Mouse (Mus musculus) stomach, embryonic 14.5 days (tissue): ENCODE data around the gene Rpusd3. TPM values are rescaled to one million over a fixed set of nuclear protein-coding genes. Genes with fewer than 3 reads are reported as not detected.
A peak's percentile ranks its signal among the peaks of the same experiment; 100 is the strongest.

Experiments used
- ATAC-seq: fragments of 200-750 bp; cut with Nextera tagmentation; 2 replicates; pipeline ENCODE4 v1.8.0; 2017; ENCODE audit warnings: low read depth, moderate TSS enrichment; ENCODE audit not compliant: insufficient number of reproducible peaks, insufficient read depth, low FRiP score
- H3K27ac ChIP-seq: fragments of 300-500 bp; sonication (generic); 2 replicates; pipeline ENCODE4 v1.5.1; 2014; ENCODE audit warnings: mild to moderate bottlenecking, low read length, moderate library complexity, mixed read lengths
- H3K27me3 ChIP-seq: fragments of 300-500 bp; sonication (generic); 2 replicates; pipeline ENCODE4 v1.6.1; 2014; ENCODE audit warnings: low read length, control low read depth, mixed read lengths; ENCODE audit not compliant: control insufficient read depth, insufficient read depth
- H3K36me3 ChIP-seq: fragments of 300-500 bp; sonication (generic); 2 replicates; pipeline ENCODE4 v1.6.1; 2014; ENCODE audit warnings: mild to moderate bottlenecking, control low read depth, low read length, moderate library complexity, mixed read lengths; ENCODE audit not compliant: control insufficient read depth, insufficient read depth
- H3K4me1 ChIP-seq: fragments of 300-500 bp; sonication (generic); 2 replicates; pipeline ENCODE4 v1.6.1; 2014; ENCODE audit warnings: low read length, control low read depth, mixed read lengths; ENCODE audit not compliant: control insufficient read depth, insufficient read depth
- H3K4me2 ChIP-seq: fragments of 300-500 bp; sonication (generic); replicated peaks from 2 replicates; pipeline ENCODE4 v1.6.1; 2014; ENCODE audit warnings: low read depth, low read length, control low read depth
- H3K4me3 ChIP-seq: fragments of 300-500 bp; sonication (generic); 2 replicates; pipeline ENCODE4 v1.5.1; 2014; ENCODE audit warnings: low read depth, low read length, control low read depth
- H3K9ac ChIP-seq: fragments of 300-500 bp; sonication (generic); replicated peaks from 2 replicates; pipeline ENCODE4 v1.6.1; 2014; ENCODE audit warnings: low read depth, mild to moderate bottlenecking, control low read depth, low read length, moderate library complexity, mixed read lengths
- H3K9me3 ChIP-seq: fragments of 300-500 bp; sonication (generic); 2 replicates; pipeline ENCODE4 v1.6.1; 2016; ENCODE audit warnings: low read depth, low read length, control low read depth; ENCODE audit not compliant: control insufficient read depth
- WGBS: fragments of 180-500 bp; shearing (Covaris S2); extraction: QIAGEN DNeasy Blood & Tissue Kit; methylation state at CpG from one replicate; pipeline ENCODE4 v1.1.7; 2014; 5-methylcytosine and 5-hydroxymethylcytosine counted together
- polyA plus RNA-seq: library from polyadenylated mRNA; unstranded; fragments of >200 nt; fragmentation: Nextera tagmentation; extraction: Ambion mirVana; gene quantifications from 2 replicates; pipeline ENCODE4 v1.2.1, GENCODE M21; 2014

Gene Rpusd3
- polyA plus RNA-seq, 1 experiment from 2014 or later: 20.2 TPM

DNA sequence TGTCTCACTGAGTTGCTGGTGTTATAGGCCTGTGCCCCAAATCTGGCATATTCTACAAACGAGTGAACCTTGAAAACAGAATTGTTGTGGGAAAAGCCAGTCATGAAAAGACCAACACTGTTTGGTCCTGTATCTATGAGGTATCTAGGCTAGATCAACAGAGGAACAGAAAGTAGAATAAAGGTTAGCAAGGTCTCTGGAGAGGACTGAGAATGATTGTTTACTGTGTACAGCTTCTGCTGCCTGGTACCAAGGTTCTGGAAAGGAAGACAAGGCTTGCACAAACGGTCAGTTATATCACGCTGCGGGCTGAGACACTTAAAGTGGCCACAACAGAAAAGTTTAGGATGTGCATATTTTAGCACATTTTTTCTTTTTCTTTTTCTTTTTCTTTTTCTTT is 7.6 kb upstream of the Rpusd3 start:
- Histone ChIP-seq H3K36me3 (no peaks in the 10 kb centered on the region), H3K27ac (no peak overlapping the region), H3K4me1 (no peaks in the 10 kb centered on the region), H3K27me3 (no peaks in the 10 kb centered on the region), H3K4me3 (no peak overlapping the region), H3K4me2 (no peak overlapping the region), H3K9me3 (no peaks in the 10 kb centered on the region), H3K9ac (no peak overlapping the region)
- WGBS: 89% methylated on average over 4 of the region's 4 CpGs
- ATAC-seq: no peak

GRCm38 (mm10) chr6:113424187-113424586 is 5.0 kb upstream of the Rpusd3 start:
- Histone ChIP-seq H3K27ac (no peak overlapping the region), H3K9ac (no peak overlapping the region), H3K4me2 (no peak overlapping the region), H3K9me3 (no peaks in the 10 kb centered on the region), H3K36me3 (no peaks in the 10 kb centered on the region), H3K27me3 (no peaks in the 10 kb centered on the region), H3K4me1 (no peaks in the 10 kb centered on the region), H3K4me3 (no peak overlapping the region)
- ATAC-seq: no peak
- 73% methylated on average over 7 of the region's 7 CpGs for WGBS

GRCm38 (mm10) chr6:113423000-113423399 is 3.9 kb upstream of the Rpusd3 start:
- Histone ChIP-seq H3K4me3 (no peak overlapping the region), H3K27ac (no peak overlapping the region), H3K9me3 (no peaks in the 10 kb centered on the region), H3K27me3 (no peaks in the 10 kb centered on the region), H3K4me2 (no peak overlapping the region), H3K4me1 (peaks cover 4% of the 10 kb centered on the region), H3K36me3 (no peaks in the 10 kb centered on the region), H3K9ac (no peak overlapping the region)
- ATAC-seq: no peak
- 64% methylated on average over 4 of the region's 4 CpGs for WGBS

GRCm38 (mm10) chr6:113418441-113419198 is 520 bp downstream of the Rpusd3 start:
- peak; percentile 35; the same call in 1 of the 2 replicates for ATAC-seq
- WGBS: 10% methylated on average over 16 of the region's 16 CpGs

GRCm38 (mm10) chr6:113416416-113416815 is 2.7 kb downstream of the Rpusd3 start:
- no peak overlapping the region for H3K27ac ChIP-seq
- no peaks in the 10 kb centered on the region for H3K36me3 ChIP-seq
- no peak overlapping the region for H3K4me2 ChIP-seq
- no peak overlapping the region for H3K4me3 ChIP-seq
- H3K9me3 ChIP-seq: no peaks in the 10 kb centered on the region
- peaks cover 10% of the 10 kb centered on the region for H3K4me1 ChIP-seq
- no peak overlapping the region for H3K9ac ChIP-seq
- WGBS: 83% methylated on average over 5 of the region's 5 CpGs
- ATAC-seq: no peak
- no peaks in the 10 kb centered on the region for H3K27me3 ChIP-seq

More at GRCm38 (mm10) chr6:113418441-113419198, 520 bp downstream of the Rpusd3 start:
- no peaks in the 10 kb centered on the region for H3K36me3 ChIP-seq
- no peaks in the 10 kb centered on the region for H3K9me3 ChIP-seq
- H3K27me3 ChIP-seq: no peaks in the 10 kb centered on the region
- H3K4me2 ChIP-seq: peak overlapping the region; percentile 92
- peak overlapping the region; percentile 68 for H3K9ac ChIP-seq
- peak overlapping the region; percentile 63 for H3K4me3 ChIP-seq
- H3K4me1 ChIP-seq: peaks cover 10% of the 10 kb centered on the region
- peak overlapping the region; percentile 33; the same call in 1 of the 2 replicates for H3K27ac ChIP-seq

DNA sequence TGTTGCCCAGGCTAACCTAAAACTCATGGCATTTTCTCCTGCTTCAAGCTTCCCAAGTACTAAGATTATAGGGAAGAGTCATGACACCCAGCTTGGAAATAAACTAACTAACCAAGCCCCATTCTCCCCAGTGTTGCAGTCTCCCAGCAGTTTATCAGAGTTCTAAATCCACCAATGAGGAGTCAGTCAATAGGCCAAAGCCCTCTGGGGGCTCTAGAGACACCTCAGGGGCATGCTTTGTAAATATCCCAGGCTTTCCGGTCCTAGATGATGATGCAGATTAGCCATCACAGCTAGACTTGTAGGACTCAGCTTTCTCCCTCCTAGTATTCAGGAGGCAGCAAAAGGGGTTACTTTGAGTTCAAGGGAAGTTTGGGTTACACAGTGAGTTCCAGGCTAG is 9.1 kb downstream of the Rpusd3 start:
- no peak overlapping the region for H3K4me2 ChIP-seq
- H3K9me3 ChIP-seq: no peaks in the 10 kb centered on the region
- no peak overlapping the region for H3K4me3 ChIP-seq
- no peaks in the 10 kb centered on the region for H3K4me1 ChIP-seq
- no peak overlapping the region for H3K27ac ChIP-seq
- no peak overlapping the region for H3K9ac ChIP-seq
- H3K27me3 ChIP-seq: no peaks in the 10 kb centered on the region
- no peak for ATAC-seq
- no peaks in the 10 kb centered on the region for H3K36me3 ChIP-seq
- WGBS: 64% methylated on average over 1 of the region's 1 CpGs

DNA sequence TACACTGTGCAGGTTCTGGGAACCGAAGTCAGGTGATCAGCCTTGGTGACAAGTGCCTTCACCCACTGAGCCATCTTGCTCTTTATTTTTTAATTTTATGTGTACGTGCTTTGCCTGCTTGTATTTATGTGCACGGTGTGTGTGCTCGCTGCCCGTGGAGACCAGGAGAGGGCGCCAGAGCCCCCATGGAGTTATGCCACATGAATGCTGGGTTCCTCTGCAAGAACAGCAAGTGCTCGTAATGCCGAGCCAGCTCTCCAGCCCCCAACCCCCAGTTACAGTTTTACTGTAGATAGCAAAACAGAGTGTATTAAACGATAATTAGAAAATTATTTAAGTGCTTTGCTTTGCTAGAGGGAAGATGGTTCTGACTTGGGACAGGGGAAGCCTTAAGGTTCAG is 12.5 kb downstream of the Rpusd3 start:
- no peaks in the 10 kb centered on the region for H3K36me3 ChIP-seq
- no peaks in the 10 kb centered on the region for H3K27me3 ChIP-seq
- WGBS: 78% methylated on average over 9 of the region's 9 CpGs
- no peak overlapping the region for H3K27ac ChIP-seq
- H3K9ac ChIP-seq: no peak overlapping the region
- no peak for ATAC-seq
- no peaks in the 10 kb centered on the region for H3K4me1 ChIP-seq
- no peak overlapping the region for H3K4me3 ChIP-seq
- no peak overlapping the region for H3K4me2 ChIP-seq
- H3K9me3 ChIP-seq: no peaks in the 10 kb centered on the region

DNA sequence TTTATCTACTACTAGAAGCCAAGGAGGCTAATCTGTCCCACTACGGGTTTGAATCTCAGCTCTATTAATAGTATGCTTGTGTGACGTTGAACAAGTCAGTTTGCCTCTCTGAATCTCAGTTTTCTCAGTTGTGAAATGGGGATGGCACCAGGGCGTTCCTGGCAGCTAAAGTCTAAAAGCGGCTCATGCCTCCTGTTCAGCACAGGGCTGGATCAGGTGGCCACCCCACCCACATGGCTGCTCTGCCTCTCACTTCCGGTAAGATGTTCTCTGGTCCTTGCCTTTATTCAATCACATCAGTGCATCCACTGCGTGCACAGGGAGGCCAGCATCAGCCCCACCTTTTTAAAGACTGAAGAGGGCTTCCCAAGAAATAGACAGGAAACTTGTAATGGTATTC is 13.7 kb downstream of the Rpusd3 start:
- H3K9ac ChIP-seq: no peak overlapping the region
- H3K4me3 ChIP-seq: no peak overlapping the region
- WGBS: 86% methylated on average over 6 of the region's 6 CpGs
- H3K9me3 ChIP-seq: no peaks in the 10 kb centered on the region
- H3K27me3 ChIP-seq: no peaks in the 10 kb centered on the region
- no peak overlapping the region for H3K4me2 ChIP-seq
- H3K4me1 ChIP-seq: no peaks in the 10 kb centered on the region
- no peak overlapping the region for H3K27ac ChIP-seq
- ATAC-seq: no peak
- H3K36me3 ChIP-seq: no peaks in the 10 kb centered on the region
